Mouse (Mus musculus) lung, postnatal 0 days (tissue): ENCODE measurements at regions not wholly inside any gene's neighbourhood (a gene's known extent, or its start where the extent isn't known, plus 50 kb on each side); places are given as distances from the start of the nearest gene placed in this dataset.

ENCODE experiments used
- ATAC-seq: fragments of 200-750 bp; cut with Nextera tagmentation; 2 replicates; pipeline ENCODE4 v1.8.0; 2017; ENCODE audit warnings: moderate library complexity
- DNase-seq: peaks from one replicate; pipeline ENCODE4 v3.0.0-alpha.2; 2016; ENCODE audit warnings: low spot score
- H3K27ac ChIP-seq: fragments of 300-500 bp; sonication (generic); 2 replicates; pipeline ENCODE4 v1.5.1; 2014; ENCODE audit warnings: antibody characterized with exemption, mild to moderate bottlenecking, low read length, mixed read lengths
- H3K27me3 ChIP-seq: fragments of 300-500 bp; sonication (generic); replicated peaks from 2 replicates; pipeline ENCODE4 v1.6.1; 2014; ENCODE audit warnings: low read length, mixed read lengths; ENCODE audit not compliant: insufficient read depth
- H3K36me3 ChIP-seq: fragments of 300-500 bp; sonication (generic); 2 replicates; pipeline ENCODE4 v1.6.1; 2014; ENCODE audit warnings: low read length, mixed read lengths; ENCODE audit not compliant: insufficient read depth
- H3K4me1 ChIP-seq: fragments of 300-500 bp; sonication (generic); 2 replicates; pipeline ENCODE4 v1.6.1; 2014; ENCODE audit warnings: antibody characterized with exemption, low read depth, low read length, mixed read lengths; ENCODE audit not compliant: insufficient read depth
- H3K4me2 ChIP-seq: fragments of 300-500 bp; sonication (generic); replicated peaks from 2 replicates; pipeline ENCODE4 v1.6.1; 2014; ENCODE audit warnings: low read depth, mild to moderate bottlenecking, low read length, moderate library complexity, mixed read lengths
- H3K4me3 ChIP-seq: fragments of 300-500 bp; sonication (generic); 2 replicates; pipeline ENCODE4 v1.5.1; 2014; ENCODE audit warnings: low read depth, low read length
- H3K9ac ChIP-seq: fragments of 300-500 bp; sonication (generic); replicated peaks from 2 replicates; pipeline ENCODE4 v1.6.1; 2014; ENCODE audit warnings: low read depth, mild to moderate bottlenecking
- H3K9me3 ChIP-seq: fragments of 300-500 bp; sonication (generic); 2 replicates; pipeline ENCODE4 v1.6.1; 2016; ENCODE audit warnings: low read length, mixed read lengths
- CTCF ChIP-seq: IDR thresholded peaks from 2 replicates; pipeline ENCODE4 v1.5.1; 2016; ENCODE audit warnings: antibody characterized with exemption, mild to moderate bottlenecking
- EP300 ChIP-seq: IDR thresholded peaks from 2 replicates; pipeline ENCODE4 v1.6.1; 2016; ENCODE audit warnings: antibody characterized with exemption, mild to moderate bottlenecking, control low read depth
- WGBS: fragments of 180-500 bp; shearing (Covaris S2); extraction: QIAGEN DNeasy Blood & Tissue Kit; methylation state at CpG from one replicate; pipeline ENCODE4 v1.1.7; 2014; 5-methylcytosine and 5-hydroxymethylcytosine counted together

- ATAC-seq: no peak
- Histone ChIP-seq H3K9me3 (no peaks in the 10 kb centered on the region), H3K9ac (no peak overlapping the region), H3K4me1 (no peaks in the 10 kb centered on the region), H3K4me2 (no peak overlapping the region), H3K36me3 (no peaks in the 10 kb centered on the region), H3K27ac (no peak overlapping the region), H3K27me3 (no peaks in the 10 kb centered on the region), H3K4me3 (no peak overlapping the region)
- DNase-seq: no peak
- WGBS: 40% methylated on average over 5 of the region's 5 CpGs
- TF ChIP-seq EP300 (no peak), CTCF (no peak)
These were observed 867.1 kb upstream of the Slit2 start for GRCm38 (mm10) chr5:47115882-47116281.

GRCm38 (mm10) chr5:47095703-47096102 lies 887.2 kb upstream of the Slit2 start:
- no peaks in the 10 kb centered on the region for H3K27me3 ChIP-seq
- H3K27ac ChIP-seq: no peak overlapping the region
- no peaks in the 10 kb centered on the region for H3K4me1 ChIP-seq
- H3K9me3 ChIP-seq: no peaks in the 10 kb centered on the region
- H3K4me3 ChIP-seq: no peak overlapping the region
- no peak overlapping the region for H3K9ac ChIP-seq
- DNase-seq (no peak), ATAC-seq (no peak)
- TF ChIP-seq CTCF: no peak
- TF ChIP-seq EP300: no peak
- no peak overlapping the region for H3K4me2 ChIP-seq
- no peaks in the 10 kb centered on the region for H3K36me3 ChIP-seq

GRCm38 (mm10) chr5:47052942-47053341 lies 930.0 kb upstream of the Slit2 start:
- H3K9ac ChIP-seq: no peak overlapping the region
- peak; percentile 35; the same call in 1 of the 2 replicates for ATAC-seq

DNA sequence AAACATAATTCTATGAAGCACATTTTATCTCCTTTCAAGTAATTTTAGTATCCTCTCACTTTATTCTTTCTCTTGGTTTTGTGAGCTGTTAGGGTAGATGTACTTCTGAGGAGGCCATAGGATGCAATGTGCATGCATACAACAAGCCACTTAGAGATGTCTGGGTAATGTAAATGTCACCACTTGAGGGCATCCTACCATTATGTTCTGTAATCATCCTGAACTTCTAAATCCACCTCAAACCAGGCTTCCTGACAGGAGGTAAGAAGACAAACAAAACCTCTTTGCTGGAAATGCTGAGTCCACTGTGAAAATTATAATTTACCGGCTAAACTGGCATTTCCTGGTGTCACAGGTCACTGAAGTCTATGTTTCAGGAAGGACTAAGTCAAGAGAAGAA lies 946.2 kb upstream of the Slit2 start:
- Histone ChIP-seq H3K9me3 (no peaks in the 10 kb centered on the region), H3K36me3 (no peaks in the 10 kb centered on the region), H3K9ac (no peak overlapping the region), H3K4me2 (no peak overlapping the region), H3K4me1 (no peaks in the 10 kb centered on the region), H3K4me3 (no peak overlapping the region), H3K27ac (no peak overlapping the region), H3K27me3 (no peaks in the 10 kb centered on the region)
- DNase-seq: no peak
- TF ChIP-seq CTCF (peak; percentile 49), EP300 (no peak)
- 32% methylated on average over 1 of the region's 1 CpGs for WGBS
- no peak for ATAC-seq

More at GRCm38 (mm10) chr5:47052942-47053341, 930.0 kb upstream of the Slit2 start:
- DNase-seq: peak; percentile 53
- Histone ChIP-seq H3K27me3 (no peaks in the 10 kb centered on the region), H3K4me1 (no peaks in the 10 kb centered on the region), H3K27ac (no peak overlapping the region), H3K4me3 (no peak overlapping the region), H3K4me2 (no peak overlapping the region), H3K36me3 (no peaks in the 10 kb centered on the region), H3K9me3 (no peaks in the 10 kb centered on the region)
- WGBS: 70% methylated on average over 3 of the region's 3 CpGs
- TF ChIP-seq CTCF: no peak
- no peak for TF ChIP-seq EP300

DNA sequence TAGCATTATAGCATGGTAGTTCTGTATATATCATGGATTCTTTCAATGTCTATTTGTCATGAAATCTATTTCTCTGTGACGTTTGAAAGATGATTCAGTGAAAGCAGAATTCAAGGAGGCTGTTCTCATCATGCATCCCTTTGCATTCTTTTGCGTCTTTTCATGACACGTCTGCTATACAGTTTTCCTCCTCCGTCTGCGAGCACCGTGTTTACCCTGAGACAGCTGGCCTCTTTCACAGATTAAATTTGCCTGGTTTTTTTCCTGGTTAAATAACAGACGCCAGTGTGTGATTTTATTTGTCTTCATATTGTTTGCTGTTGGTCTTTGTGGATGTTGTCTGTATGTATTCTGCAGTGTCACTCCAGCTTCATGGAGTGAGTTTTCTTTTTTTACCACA lies 948.9 kb upstream of the Slit2 start:
- Histone ChIP-seq H3K4me2 (no peak overlapping the region), H3K27me3 (no peaks in the 10 kb centered on the region), H3K9ac (no peak overlapping the region), H3K27ac (no peak overlapping the region), H3K4me3 (no peak overlapping the region), H3K4me1 (no peaks in the 10 kb centered on the region), H3K36me3 (no peaks in the 10 kb centered on the region), H3K9me3 (no peaks in the 10 kb centered on the region)
- TF ChIP-seq EP300 (no peak), CTCF (no peak)
- no peak for ATAC-seq
- no peak for DNase-seq
- WGBS: 43% methylated on average over 7 of the region's 7 CpGs

DNA sequence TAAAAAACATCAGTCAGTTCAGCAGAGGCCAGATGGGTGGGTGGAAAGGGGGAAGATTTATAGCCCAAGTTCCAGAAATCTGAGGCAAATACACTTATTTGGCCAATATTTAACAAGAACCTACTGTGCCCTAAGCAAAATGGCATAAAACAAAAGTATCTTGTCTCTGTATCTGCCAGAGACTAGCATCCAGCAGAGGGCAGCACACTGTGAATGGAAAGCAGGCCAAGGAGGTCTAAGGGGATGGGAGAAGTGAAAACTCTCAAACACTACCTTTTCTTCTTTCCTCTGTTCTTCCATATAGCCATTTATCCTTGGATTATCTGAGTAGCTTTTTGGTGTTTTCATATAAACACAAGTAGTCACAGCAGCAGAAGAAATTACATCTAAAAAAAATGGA lies 968.6 kb upstream of the Slit2 start:
- H3K9me3 ChIP-seq: no peaks in the 10 kb centered on the region
- no peaks in the 10 kb centered on the region for H3K4me1 ChIP-seq

DNA sequence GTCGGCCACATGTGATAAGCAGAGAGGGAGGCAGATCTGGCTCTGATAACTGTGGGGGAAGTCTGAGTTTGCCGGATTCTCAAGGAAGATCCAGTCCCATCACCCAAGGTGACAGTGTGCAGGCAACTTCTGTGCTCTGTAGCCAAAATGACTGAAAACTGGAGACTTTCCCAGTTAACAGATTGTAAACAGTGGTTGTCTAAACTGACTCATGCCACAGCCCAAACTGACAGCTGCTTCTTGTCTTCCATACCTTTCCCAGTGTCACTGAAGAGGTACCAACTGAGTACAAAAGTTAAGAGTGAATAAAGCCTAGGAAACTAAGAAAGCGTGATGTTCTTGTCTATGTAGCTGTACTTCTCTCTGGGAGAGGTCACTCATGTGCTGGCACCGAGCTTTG lies 990.4 kb upstream of the Slit2 start:
- Histone ChIP-seq H3K27ac (no peak overlapping the region), H3K27me3 (no peaks in the 10 kb centered on the region), H3K9ac (no peak overlapping the region), H3K9me3 (no peaks in the 10 kb centered on the region), H3K4me3 (no peak overlapping the region), H3K4me1 (no peaks in the 10 kb centered on the region), H3K4me2 (no peak overlapping the region), H3K36me3 (no peaks in the 10 kb centered on the region)
- ATAC-seq (peak; percentile 74), DNase-seq (peak; percentile 50)
- WGBS: 36% methylated on average over 4 of the region's 4 CpGs
- TF ChIP-seq CTCF: no peak

More for the DNA sequence above, 968.6 kb upstream of the Slit2 start:
- H3K27ac ChIP-seq: no peak overlapping the region
- no peaks in the 10 kb centered on the region for H3K27me3 ChIP-seq
- no peak overlapping the region for H3K4me3 ChIP-seq
- DNase-seq (peak; percentile 37), ATAC-seq (no peak)
- TF ChIP-seq CTCF (peak; percentile 77), EP300 (no peak)
- H3K9ac ChIP-seq: no peak overlapping the region
- H3K4me2 ChIP-seq: no peak overlapping the region
- no peaks in the 10 kb centered on the region for H3K36me3 ChIP-seq
